In genomic region chr6:91339612-91340246, GRCm38 (mm10) we compare ENCODE assay signal across 12 mouse cellular contexts.
A peak's percentile ranks its signal among the peaks of the same experiment; 100 is the strongest.
DNase-seq lines count a peak whose midpoint lies in the region; ATAC-seq and TF ChIP-seq lines count a peak whose summit lies in the region.
"Had no signal": no experiment of that assay in that cellular context is flagged by ENCODE, and none has a peak within 500 bp of the region (broad histone marks: within the 10 kb centered on the region; RNA-seq: fewer than 3 reads in every experiment).

No protein-coding gene starts in this region.

- TF ChIP-seq CTCF in MEL (IDR thresholded peaks at IDR 0.05 in 2 of 3, conservative IDR thresholded peaks at IDR 0.05 in 1 of 3; ENCODE audit: control insufficient read depth in 1 of 3, insufficient read depth in 1 of 3, low read depth in 2 of 3, low read length in 3 of 3, poor library complexity in 1 of 3, severe bottlenecking in 1 of 3) = no peak

- H3K27me3 ChIP-seq in MEL (ENCODE audit: control insufficient read depth in 1 of 2, insufficient read depth in 2 of 2, low read length in 2 of 2) = peaks cover 0 to 1% of the 10 kb centered on the region in 2 experiments; a peak in 3 of 4 replicates
- H3K27me3 ChIP-seq in forebrain, embryonic 11.5 days (ENCODE audit: control insufficient read depth, insufficient read depth, low read length) = no peaks in the 10 kb centered on the region
- H3K27me3 ChIP-seq in lung, embryonic 15.5 days = no peaks in the 10 kb centered on the region
- H3K27me3 ChIP-seq: liver, embryonic 13.5 days had no signal

- TF ChIP-seq POLR2A in MEL (IDR thresholded peaks at IDR 0.05; ENCODE audit: control insufficient read depth in 1 of 2, insufficient read depth in 1 of 2, low read depth in 1 of 2, low read length in 2 of 2, poor library complexity in 1 of 2) = no peak

- ATAC-seq in forebrain, embryonic 11.5 days (replicated peaks; ENCODE audit: low FRiP score) = no peak
- ATAC-seq in lung, embryonic 15.5 days (ENCODE audit: borderline replicate concordance, extremely low read depth, low FRiP score, low TSS enrichment) = peak; percentile 65
- ATAC-seq: intestine, postnatal 0 days had no signal

- H3K4me2 ChIP-seq in forebrain, embryonic 11.5 days (ENCODE audit: low read depth, low read length, severe bottlenecking) = no peak overlapping the region
- H3K4me2 ChIP-seq in lung, embryonic 15.5 days = no peak overlapping the region
- H3K4me2 ChIP-seq: liver, embryonic 13.5 days; midbrain, embryonic 12.5 days had no signal

- no peaks in the 10 kb centered on the region for H3K36me3 ChIP-seq in MEL (ENCODE audit: control insufficient read depth in 1 of 2, insufficient read depth in 2 of 2, low read length in 2 of 2)
- no peaks in the 10 kb centered on the region for H3K36me3 ChIP-seq in forebrain, embryonic 11.5 days (ENCODE audit: control insufficient read depth, insufficient read depth, low read length)
- no peaks in the 10 kb centered on the region for H3K36me3 ChIP-seq in lung, embryonic 15.5 days
- H3K36me3 ChIP-seq: liver, embryonic 13.5 days; midbrain, embryonic 12.5 days had no signal

- no peak for TF ChIP-seq EP300 in MEL (IDR thresholded peaks at IDR 0.05; ENCODE audit: low read depth in 1 of 2, low read length in 2 of 2)

- H3K9me3 ChIP-seq in MEL (replicated peaks; ENCODE audit: insufficient read depth, low read length) = no peaks in the 10 kb centered on the region
- H3K9me3 ChIP-seq in forebrain, embryonic 11.5 days (ENCODE audit: control insufficient read depth, low read length) = no peaks in the 10 kb centered on the region
- H3K9me3 ChIP-seq in lung, embryonic 15.5 days = no peaks in the 10 kb centered on the region
- H3K9me3 ChIP-seq: liver, embryonic 13.5 days; midbrain, embryonic 12.5 days had no signal

- no peak overlapping the region for H3K4me3 ChIP-seq in MEL (ENCODE audit: control insufficient read depth in 1 of 2, insufficient read depth in 1 of 2, low read depth in 2 of 2, low read length in 2 of 2)
- no peak overlapping the region for H3K4me3 ChIP-seq in forebrain, embryonic 11.5 days (ENCODE audit: low read depth, low read length)
- no peak overlapping the region for H3K4me3 ChIP-seq in lung, embryonic 15.5 days
- H3K4me3 ChIP-seq: heart, adult 2 months; liver, embryonic 13.5 days; midbrain, embryonic 12.5 days had no signal

- no peaks in the 10 kb centered on the region for H3K4me1 ChIP-seq in MEL (ENCODE audit: control insufficient read depth in 1 of 2, insufficient read depth in 2 of 2, low read length in 2 of 2)
- peaks cover 13% of the 10 kb centered on the region for H3K4me1 ChIP-seq in forebrain, embryonic 11.5 days (replicated peaks; ENCODE audit: control insufficient read depth, insufficient read depth, low read length)
- 0 out of 2 replicates have a peak, but pooled peaks cover 3% of the 10 kb centered on the region for H3K4me1 ChIP-seq in lung, embryonic 15.5 days
- H3K4me1 ChIP-seq: liver, embryonic 13.5 days had no signal

- no peak overlapping the region for H3K27ac ChIP-seq in MEL (ENCODE audit: control insufficient read depth, low read depth, low read length)
- H3K27ac ChIP-seq in forebrain, embryonic 11.5 days (ENCODE audit: low read depth, low read length) = no peak overlapping the region
- no peak overlapping the region for H3K27ac ChIP-seq in lung, embryonic 15.5 days
- H3K27ac ChIP-seq: heart, adult 2 months; liver, embryonic 13.5 days; midbrain, embryonic 12.5 days had no signal

- DNase-seq in kidney, adult 11 months = peak; percentile 9
- no peak for DNase-seq in kidney, adult 8-10 months
- DNase-seq in MEL (ENCODE audit: low read depth, low spot score) = no peak
- peak; percentile 39 for DNase-seq in forebrain, embryonic 11.5 days (ENCODE audit: low spot score)
- DNase-seq in urinary bladder, postnatal 4 days (ENCODE audit: low spot score in 2 of 2) = no peak
- DNase-seq in adrenal gland, postnatal 25 days = no peak
- DNase-seq: heart, postnatal 4 days; liver, embryonic 13.5 days had no signal

- H3K79me2 ChIP-seq in MEL (ENCODE audit: control insufficient read depth, insufficient read depth, low read length, poor library complexity) = no peaks in the 10 kb centered on the region

- no peak for TF ChIP-seq RAD21 in MEL (IDR thresholded peaks at IDR 0.05; ENCODE audit: low read depth, low read length)

- 77% methylated on average over 8 of the region's 8 CpGs for WGBS in forebrain, embryonic 11.5 days
- 45% methylated on average over 8 of the region's 8 CpGs for WGBS in lung, embryonic 15.5 days

- H3K9ac ChIP-seq in MEL (ENCODE audit: control insufficient read depth, low read depth, low read length, poor library complexity, severe bottlenecking) = no peak overlapping the region
- no peak overlapping the region for H3K9ac ChIP-seq in forebrain, embryonic 11.5 days (ENCODE audit: low read length)
- H3K9ac ChIP-seq in lung, embryonic 15.5 days = no peak overlapping the region
- H3K9ac ChIP-seq: liver, embryonic 13.5 days; midbrain, embryonic 12.5 days had no signal

TF ChIP-seq in MEL, 35 proteins besides CTCF, POLR2A, EP300 and RAD21:
- TF ChIP-seq MAFK (IDR thresholded peaks at IDR 0.05; ENCODE audit: borderline replicate concordance, low read depth, low read length) (peak; percentile 82), UBTF (IDR thresholded peaks at IDR 0.05; ENCODE audit: borderline replicate concordance, insufficient read depth, low read depth, low read length) (no peak)
TF ChIP-seq in MEL: peak in this region for 1.

Comparison
In these comparisons a context has a peak if more than half of its experiments do, and no peak if none do; other contexts are left out.
1. DNase-seq: peak in kidney, adult 11 months (single experiment) and forebrain, embryonic 11.5 days (single experiment); none in kidney, adult 8-10 months (0 of 2), MEL (single experiment), urinary bladder, postnatal 4 days (0 of 2) and adrenal gland, postnatal 25 days (single experiment).